Mouse (Mus musculus) stomach, postnatal 0 days (tissue): ENCODE measurements around the gene Ptprn2.

ENCODE experiments used
- CTCF ChIP-seq: IDR thresholded peaks from 2 replicates; pipeline ENCODE4 v1.5.1; 2016; ENCODE audit warnings: antibody characterized with exemption, low read depth, mild to moderate bottlenecking, moderate library complexity
- EP300 ChIP-seq: optimal IDR thresholded peaks from 2 replicates; pipeline ENCODE3; 2016; ENCODE audit warnings: antibody characterized with exemption

GRCm38 (mm10) chr12:117047384-117048251 is 562.1 kb downstream of the Ptprn2 start:
- no peak for TF ChIP-seq CTCF
- TF ChIP-seq EP300: no peak
